Mouse (Mus musculus) olfactory bulb, adult 2 months (tissue): ENCODE results near the gene Slc1a1.

ENCODE experiments used
- CTCF ChIP-seq: fragments of 200-500 bp; IDR thresholded peaks from 2 replicates; pipeline ENCODE4 v1.5.1; 2012; ENCODE audit warnings: low read depth, mild to moderate bottlenecking, low read length, moderate library complexity; ENCODE audit not compliant: insufficient read depth
- POLR2A ChIP-seq: fragments of 200-500 bp; IDR thresholded peaks from 2 replicates; pipeline ENCODE4 v1.6.1; 2012; ENCODE audit warnings: mild to moderate bottlenecking, low read depth, low read length, moderate library complexity; ENCODE audit not compliant: insufficient read depth

DNA sequence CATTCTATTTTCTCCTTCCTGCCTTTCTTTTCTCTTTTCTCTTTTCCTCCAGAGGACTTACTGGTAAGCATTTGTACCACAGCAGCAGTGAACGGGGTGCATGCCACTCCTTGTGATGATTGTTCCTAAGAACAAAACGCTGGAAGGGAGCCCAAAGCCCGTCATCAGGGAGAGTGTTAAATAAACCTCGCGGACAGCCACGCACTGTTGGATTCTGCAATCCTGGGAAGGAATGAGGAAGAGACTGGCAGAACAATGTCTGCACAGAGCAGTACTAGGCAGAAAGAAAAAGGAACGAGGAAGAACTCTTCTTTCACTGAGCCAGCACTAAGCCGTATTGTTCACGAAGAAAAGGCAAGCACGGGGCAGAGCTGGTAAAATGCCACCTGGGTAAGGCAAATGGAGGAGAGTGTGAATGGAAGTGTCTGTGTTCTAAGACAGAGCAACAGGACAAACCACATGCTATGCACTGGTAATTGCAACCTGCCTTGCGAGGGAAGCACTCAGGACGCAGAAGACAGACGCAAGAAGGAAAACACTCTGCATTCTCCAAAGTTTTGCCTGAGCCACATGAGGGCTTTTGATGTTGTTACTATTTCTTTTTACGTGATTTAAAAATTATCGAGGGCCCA, 7.0 kb upstream of the Slc1a1 start:
- TF ChIP-seq CTCF (no peak), POLR2A (no peak)
